Mouse (Mus musculus) gastrocnemius, postnatal 4 days (tissue): ENCODE data around the gene Rnf208. TPM values are rescaled to one million over a fixed set of nuclear protein-coding genes. Genes with fewer than 3 reads are reported as not detected.

Experiments used
- DNase-seq, 2 experiments: peaks; one replicate each; pipeline ENCODE4 v3.0.0; 2021 to 2022; ENCODE audit warnings: low spot score in 2 of 2, mixed read lengths in 2 of 2
- long read RNA-seq, 2 experiments: library from polyadenylated mRNA; stranded (forward); transcript quantifications; one replicate each; pipeline ENCODE4 v2.0.0; 2021
- total RNA-seq, 2 experiments: library from RNA; stranded (reverse); gene quantifications; 2 replicates each; pipeline ENCODE4 v1.2.3; 2021

Rnf208 gene
- 1 to 10 TPM; 1.4 to 2.0 TPM for total RNA-seq
- long read RNA-seq, experiment 1, partial matches to known transcripts = 0 of 3 reads
- long read RNA-seq, experiment 1, other reads (novel, unspliced or antisense) = 0 of 3 reads
- long read RNA-seq, experiment 2, partial matches to known transcripts = 0 of 1 reads
- long read RNA-seq, experiment 2, other reads (novel, unspliced or antisense) = 0 of 1 reads

DNA sequence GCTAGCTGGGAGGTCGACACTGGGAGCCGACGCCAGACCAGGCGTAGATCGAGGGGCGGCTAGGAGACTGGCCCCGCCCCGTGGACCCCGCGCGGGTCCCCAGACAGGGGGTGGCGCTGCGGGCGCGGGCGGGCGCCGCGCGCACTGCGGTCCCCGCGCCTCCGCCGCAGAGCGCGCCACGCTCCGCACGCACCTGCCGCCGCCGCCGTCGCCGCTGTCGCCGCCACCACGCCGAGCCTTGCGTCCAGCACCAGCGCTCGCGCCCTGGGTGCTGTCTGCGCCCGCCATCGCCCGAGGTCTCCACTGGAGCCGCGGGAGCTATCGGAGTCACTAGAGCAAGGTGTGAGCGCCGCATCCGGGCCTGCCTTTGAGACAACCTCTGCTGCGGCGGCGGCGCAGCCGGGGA lies at the start of gene Rnf208, which contains the start of gene Cysrt1:
TSS of gene Rnf208 (plus strand) at position 155 of the 406 bp plus-strand sequence.
TSS of gene Cysrt1 (minus strand) at position 352 of the 406 bp plus-strand sequence.
- DNase-seq = no peak

DNA sequence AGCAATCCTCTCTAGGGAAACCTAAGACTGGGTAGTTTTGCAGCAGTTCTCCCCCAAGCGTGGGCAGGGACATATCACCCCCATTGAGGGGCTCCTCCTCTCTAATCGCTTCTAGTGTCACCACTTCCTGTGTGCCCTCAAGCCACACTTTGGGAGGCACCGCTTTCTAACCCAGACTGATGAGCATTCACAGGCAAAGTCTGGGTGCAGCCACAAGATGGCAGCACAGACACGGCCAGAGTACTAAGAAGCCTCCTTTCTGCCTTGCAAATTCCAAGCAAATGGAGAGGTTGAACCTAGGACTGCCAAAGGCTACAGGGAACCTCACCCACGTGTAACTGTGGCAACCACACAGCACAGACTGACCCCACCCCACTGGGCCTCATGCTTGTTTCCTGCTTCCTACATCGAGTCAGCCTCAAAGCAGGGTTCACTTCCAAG lies 48.7 kb upstream of the Rnf208 start:
- peak in 1 of 2 experiments; percentile 77 for DNase-seq

DNA sequence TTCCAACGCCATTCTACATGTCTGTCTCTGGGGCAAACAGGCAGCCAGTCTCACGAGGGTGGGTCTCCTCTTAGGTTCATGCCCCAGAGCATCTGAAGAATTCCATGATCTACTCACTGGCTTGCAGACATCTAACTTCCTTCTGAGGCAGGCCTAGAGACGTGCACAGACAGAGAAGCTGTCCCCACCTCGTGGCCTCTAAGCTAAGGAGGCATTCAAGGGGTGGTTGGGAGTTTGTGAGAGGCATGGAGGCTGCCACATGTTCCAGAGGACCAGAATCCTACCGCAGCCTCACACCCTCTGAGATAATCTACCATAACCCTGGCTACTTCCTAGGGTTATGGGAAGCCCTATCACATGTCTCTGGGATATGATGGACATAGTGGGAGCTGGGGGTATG lies 48.0 kb upstream of the Rnf208 start:
- no peak for DNase-seq

DNA sequence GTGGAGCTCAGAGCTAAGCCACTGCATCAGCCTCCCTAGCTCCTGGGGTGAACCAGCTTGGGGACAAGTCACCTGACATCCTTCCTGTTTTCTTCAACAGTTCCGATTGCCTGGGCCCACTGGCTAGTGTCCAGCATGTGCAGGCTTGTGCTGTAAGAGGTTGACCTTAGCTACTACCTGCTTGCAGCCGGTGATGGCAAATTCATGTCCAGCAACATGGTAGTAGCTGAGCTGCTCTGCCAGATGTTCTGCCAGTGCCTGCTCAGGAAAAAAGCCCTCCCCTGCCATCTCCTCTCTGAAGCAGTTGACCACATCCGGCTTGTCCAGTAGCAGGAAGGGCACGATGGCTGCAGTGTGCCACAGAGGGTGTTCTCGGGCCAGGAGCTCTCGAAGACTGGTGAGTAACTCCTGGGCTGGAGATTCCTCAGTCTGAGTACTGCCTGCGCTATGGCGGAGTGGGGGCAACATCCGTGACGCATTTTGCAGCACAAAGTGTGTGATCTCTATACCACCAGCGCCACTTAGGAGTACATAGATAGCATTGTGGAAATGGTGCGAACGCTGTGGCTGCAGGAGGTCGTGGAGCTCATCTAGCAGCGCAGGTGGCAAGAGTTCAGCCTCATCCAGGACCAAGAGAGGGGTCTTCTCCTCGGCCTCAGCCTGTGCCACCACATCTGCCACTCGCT lies 47.4 kb upstream of the Rnf208 start:
- no peak for DNase-seq

DNA sequence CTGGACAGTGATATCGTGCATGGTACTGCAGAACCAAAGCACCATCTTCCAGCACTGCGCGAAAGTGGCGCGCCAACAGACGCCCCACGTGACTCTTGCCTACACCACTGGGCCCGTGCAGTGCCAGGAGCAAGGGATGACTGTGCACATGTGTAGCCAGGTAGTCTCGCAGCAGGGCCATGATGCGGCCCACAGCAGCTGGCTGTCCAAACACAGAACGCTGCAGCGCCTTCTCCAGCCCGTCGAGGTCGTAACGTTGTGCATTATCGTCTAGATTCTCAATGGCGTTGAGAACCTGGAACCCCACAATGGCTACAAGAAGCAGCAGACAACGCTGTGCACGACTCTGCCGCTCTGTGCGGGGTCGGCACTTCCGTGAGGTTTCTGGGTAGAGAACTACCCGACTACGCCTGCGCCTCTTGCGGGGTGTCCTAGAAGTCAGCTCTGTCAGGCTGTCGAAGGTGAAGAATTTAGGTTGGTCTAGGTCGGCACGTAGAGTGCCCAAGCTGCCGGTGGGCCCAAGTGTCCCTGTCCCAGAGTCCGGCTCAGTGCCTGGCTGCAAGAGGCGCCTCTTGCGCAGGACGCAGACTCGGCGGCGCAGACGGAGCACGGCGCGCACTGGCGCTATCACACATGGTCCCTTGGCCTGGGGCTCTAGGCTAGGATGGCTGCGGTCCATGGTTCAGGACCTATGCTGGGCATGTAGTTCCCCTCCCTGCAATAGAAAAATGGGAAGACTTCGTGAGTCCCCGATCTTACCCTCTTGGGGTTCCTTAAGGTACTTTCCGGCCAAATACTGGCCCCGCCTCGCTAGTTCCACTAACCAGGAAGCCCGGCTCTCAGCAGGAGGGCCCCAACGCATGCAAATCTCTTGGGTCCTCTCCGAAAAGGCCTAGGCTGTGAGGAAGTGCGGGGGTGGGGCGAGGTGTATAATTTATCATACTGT lies 46.6 kb upstream of the Rnf208 start:
- DNase-seq = peak in 1 of 2 experiments; percentile 38

DNA sequence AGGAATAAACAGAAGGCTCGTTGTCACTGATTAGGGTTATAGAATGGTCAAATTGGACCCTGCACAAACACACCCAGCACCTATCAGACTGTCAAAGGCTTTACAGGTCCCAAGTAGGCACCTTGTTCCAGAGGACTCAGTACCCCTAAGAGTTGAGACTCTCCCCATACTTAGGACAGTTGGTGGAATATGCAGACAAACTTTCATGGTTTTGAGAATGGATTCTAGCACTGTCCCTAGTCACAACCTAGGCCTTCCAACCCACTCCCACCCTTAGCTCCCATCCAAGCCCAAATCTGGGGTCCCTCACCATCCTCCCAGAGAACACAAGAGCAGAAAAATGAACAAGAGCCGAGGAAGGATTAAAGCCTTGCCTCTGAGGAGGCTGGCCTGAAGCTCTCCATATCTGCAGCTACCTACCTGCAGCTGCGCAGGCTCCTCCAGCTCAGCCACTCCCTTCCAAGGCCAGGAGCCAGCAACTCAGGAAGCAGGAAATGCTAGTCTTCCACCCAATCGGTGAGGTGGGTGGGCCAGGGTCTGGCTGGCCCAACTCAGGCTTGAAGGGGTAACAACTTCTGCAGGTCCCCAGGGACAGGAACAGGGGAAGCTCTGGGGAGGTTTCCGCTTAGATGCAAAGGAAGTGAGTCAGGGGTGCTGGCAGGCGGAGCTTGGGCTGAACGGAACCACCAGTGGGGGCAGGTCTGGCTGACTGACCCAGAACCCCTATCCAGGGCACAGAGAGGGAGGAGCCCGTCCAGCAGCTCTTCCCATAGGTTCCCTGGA lies 45.7 kb upstream of the Rnf208 start, which contains the start of gene Tor4a:
TSS of gene Tor4a (minus strand) at position 715 of the 783 bp plus-strand sequence.
- DNase-seq = peak in 1 of 2 experiments; percentile 40

DNA sequence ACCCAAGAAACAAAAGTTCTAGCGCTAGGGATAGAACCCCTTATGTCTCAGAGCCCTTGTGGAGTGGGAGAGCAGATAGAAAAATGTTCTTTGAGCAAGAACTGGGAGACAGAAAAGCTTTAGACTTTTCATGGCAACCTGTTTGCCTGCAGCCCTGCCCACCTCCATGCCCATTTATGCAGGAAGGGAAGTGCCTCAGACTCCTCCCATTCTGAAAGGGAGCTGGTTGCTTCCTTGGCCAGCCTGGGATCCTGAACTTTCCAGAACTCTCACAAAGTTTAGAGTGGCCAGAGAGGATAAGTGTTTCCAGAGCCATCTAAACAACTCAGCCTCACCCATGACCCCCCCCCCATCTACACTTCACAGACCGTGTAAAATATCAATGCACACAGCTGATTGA lies 44.9 kb upstream of the Rnf208 start:
- DNase-seq = no peak

DNA sequence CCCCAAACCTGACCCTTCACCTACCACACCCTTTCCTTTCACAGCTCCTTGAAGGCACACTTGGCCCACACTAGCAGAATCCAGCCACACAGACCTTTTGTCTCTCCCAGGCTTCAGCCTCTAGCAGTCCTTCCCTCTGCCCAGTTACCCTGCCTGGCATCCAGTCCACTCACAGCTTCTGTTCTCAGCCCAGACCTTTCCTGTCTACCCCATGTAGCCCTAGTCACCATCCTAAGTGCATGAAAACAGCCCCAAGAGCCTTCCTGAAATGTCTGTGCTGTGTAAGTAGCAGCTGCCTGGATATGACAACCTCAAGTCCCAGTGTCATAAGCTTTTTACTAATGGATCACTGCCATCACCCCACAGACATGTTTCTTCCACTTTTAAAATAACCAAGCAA lies 44.1 kb upstream of the Rnf208 start:
- no peak for DNase-seq

DNA sequence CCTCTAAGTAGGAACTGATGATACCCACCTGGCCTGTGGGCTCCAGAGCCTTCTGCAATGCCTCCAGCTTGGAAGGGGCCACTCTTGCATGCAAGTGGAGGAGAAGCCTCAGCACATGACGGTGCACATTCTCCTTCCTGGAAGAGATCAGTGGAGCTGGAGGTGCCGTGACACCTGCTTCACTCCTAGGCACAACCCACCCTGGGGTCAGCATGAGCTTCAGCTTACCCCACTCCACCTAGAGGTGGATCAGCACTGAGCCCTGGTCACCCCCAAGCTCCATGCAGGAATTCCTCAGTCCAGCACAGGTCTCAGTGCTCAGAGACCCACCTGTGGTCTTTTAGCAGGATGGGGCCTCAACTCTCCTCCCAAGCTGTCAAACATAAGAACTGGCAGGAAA lies 41.4 kb upstream of the Rnf208 start:
- no peak for DNase-seq

DNA sequence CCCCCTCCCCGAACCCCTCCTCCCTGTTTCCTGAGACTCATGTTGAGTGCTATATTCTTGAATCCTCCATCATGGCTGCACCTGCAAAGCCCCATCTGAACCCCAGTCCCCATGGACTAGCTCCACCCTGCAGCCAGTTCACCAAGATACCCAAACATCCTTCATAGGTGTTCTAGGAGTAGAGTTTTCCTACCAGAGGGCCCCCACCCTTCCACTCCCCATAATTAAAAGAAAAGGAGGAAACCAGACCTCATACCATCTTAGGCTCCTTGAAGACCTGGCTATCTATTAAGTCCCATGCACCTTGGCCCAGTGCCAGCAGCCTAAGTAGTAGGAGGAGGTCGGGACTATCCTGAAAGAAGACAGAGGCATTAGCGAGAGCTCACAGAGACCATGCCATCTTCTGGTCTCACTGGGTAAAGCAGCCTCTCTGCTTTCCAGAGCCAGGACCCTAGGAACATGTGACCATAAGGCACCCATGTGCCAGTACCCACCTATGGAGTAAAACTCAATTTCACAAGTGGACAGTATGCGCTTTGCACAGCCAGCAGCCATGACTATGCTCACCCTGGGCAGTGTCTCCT lies 38.3 kb upstream of the Rnf208 start:
- no peak for DNase-seq

DNA sequence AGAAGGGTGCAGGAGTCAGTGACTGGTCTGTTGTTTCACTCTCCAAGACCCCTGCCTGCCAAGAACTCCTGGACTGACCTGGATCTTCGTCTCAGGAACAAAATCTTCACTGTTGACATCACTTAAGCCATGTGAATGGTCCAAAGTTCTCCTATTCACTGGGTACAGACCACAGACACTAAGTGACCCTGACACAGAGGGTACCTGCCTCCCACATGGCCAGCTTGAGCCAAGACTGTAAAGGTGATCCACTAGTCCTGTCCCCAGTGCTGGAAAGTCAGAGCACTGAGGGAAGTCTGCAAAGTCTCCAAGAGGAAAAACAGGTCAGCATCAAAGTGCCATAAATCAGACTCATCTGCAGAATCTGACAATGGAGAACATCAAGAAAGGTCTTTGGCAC lies 34.5 kb upstream of the Rnf208 start:
- DNase-seq = no peak

DNA sequence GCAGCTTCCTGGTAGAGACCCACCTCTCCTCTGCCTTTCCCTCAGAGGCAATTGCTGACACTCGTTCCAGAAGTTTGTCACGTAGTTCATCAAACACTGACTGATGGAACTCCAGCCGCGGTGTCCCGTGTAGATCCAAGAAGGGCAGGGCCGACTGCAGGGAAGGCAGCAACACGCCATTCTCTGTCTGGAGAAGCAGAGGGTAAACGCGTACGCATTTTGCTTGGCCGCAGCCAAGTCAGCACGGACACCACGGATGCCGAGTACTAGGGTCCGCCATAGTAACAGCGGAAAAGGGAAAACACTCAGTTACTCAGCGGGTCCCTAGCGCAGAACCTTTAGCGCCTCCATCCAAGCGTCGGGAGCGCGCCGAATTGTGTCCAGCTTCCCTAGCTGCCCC lies 31.4 kb upstream of the Rnf208 start:
- DNase-seq = no peak

DNA sequence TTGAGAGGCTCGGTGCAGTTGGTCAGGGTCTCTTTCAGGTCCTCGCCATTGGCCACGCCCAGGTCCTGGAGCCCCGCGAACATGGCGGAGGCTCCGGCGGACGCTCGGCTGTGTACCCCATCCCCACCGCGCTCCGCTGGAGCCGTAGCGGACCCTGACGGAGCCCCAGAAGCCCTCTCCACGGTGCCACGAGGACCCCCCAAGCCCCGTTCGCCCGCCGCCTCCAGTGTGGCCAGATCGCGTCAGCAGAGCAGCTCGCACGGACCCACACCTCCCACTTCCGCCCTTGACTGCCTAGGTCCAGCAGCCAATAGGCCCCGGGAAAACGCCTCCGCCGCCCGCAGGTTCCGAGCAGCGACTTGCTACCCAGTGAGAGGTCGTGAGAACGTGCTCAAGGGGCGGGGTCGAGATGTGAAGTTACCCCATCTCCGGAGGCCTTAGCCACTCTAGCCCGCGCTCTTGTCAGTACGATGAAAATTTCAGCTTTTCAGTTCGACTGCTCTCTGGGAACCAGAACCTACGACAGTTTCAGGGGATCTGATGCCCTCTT lies 30.9 kb upstream of the Rnf208 start, which contains the start of gene Nelfb:
TSS of gene Nelfb (minus strand) at position 369 of the 550 bp plus-strand sequence.
- peak; percentile 74 to 90 for DNase-seq

DNA sequence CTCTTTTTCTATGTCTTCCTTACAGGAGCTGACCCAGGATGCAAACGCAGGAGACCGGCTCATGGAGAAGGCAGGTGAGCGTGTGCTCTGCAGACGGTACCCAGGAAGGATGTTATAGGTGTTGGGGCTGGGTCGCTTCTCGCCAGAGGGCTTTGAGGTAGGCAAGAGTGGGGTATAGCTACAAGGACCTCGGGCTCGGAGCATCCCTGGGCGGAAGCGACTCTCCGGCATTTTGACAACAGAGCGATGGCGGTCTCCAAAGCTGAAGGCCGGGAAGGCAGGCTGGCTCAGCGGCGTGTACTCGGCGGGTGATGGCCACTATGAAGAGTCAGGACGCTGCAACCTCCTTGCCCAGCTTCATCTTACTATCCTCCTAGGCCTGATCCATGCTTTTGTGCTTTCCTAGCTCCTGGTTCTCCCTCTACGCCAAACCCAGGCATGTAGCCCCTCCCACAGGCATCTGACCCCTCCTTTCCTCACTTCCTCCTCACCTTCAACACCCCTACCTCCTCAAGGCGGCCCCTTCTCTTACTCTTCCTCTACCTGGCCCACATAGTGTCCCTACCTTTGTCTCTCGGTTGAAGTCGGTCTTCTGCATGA lies 28.7 kb upstream of the Rnf208 start:
- no peak for DNase-seq

DNA sequence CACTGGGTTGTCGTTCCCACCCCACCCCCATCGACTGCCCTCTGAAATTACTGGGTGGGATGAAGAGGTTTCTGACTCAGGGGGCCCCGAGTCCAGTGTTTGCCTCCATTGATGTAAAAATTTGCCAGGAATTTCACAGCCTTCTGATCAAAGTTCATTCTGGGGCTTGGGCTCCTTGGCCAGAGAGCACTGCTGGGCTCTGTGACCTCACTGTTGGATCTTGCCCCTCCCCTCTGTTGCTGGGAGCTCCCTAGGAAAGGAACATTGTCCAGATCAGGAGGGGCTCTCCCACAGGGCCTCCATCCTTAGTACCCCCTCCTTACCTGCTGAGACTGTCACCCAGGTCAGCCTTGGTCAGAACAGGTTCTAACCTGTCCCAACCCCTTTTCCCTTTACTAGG lies 27.6 kb upstream of the Rnf208 start, which contains the start of gene Stpg3:
TSS of gene Stpg3 (minus strand) at position 194 of the 400 bp plus-strand sequence.
- no peak for DNase-seq

DNA sequence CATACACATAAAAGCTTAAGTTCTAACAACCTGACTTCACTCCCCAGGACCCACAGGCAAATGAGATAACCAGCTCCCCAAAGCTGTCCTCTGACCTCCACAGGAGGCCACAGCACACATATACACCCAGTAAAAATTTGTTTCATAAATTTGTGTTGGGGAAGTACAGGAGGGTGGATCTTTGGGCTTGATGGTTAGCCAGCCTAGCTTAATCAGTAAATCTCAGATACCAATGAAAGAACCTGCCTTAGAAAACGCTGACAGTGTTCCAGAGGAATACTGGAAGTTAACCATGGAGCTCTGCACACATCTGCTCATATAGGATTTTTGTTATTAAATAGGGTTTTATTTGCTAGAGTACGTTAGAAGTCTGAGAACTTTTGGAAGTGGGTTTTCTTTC lies 24.4 kb upstream of the Rnf208 start:
- no peak for DNase-seq

DNA sequence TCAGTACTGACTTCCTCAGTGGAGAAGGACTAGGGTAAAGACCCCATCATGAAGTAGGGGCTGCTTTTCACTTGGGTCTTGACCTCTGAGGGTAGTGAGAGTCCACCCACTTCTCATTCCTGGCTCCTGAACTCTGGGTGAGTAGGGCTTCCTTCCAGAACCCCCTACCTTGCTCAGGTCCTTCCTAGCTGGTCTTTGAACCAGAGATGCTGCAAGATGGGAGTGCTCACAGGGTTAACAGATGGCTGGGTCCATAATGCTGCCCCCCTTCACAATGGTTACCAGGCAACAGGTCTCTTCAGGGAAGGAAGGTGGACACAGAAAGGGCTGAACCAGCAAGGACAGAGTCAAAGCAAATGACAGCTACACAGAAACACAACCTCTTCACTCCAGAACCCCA lies 23.6 kb upstream of the Rnf208 start, which contains the start of gene Fam166a:
TSS of gene Fam166a (plus strand) at position 301 of the 400 bp plus-strand sequence.
- no peak for DNase-seq

DNA sequence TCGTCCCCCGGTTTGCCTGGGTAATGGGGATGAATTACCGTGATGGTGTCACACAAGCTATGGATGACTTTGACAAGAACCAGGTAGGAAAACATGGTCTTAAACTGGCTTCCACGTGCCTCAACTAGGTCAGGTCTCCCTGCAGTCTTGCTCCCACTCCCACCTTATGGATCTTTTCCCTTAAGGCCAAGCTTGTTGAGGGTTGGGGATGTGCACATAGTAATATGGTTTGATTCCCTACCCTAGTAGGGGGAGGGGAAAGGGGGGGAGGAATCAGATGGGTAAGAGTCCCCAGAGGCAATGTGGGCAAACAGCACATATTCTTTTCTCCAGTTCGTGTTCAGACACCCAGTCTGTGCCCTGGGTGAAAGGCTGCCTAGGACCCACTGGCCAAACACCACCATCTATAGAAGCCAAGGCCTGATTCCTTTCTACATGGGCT lies 20.7 kb upstream of the Rnf208 start:
- DNase-seq = no peak
